Mouse (Mus musculus): Measurements from ENCODE around the gene Trim25.
"Not testable (repeated sequence)": the region's sequence is repeated elsewhere in the genome, so short reads cannot be mapped to it uniquely, and the experiment has no call there.

The Trim25 gene

GRCm38 (mm10) chr11:88995616-88996015 lies 3.6 kb upstream of the Trim25 start:
- no peak for DNase-seq

- no peak for DNase-seq
Observed at GRCm38 (mm10) chr11:88996427-88996826, 2.7 kb upstream of the Trim25 start.

- DNase-seq = not testable (repeated sequence)
Observed at GRCm38 (mm10) chr11:88997343-88997742, 1.8 kb upstream of the Trim25 start.

DNA sequence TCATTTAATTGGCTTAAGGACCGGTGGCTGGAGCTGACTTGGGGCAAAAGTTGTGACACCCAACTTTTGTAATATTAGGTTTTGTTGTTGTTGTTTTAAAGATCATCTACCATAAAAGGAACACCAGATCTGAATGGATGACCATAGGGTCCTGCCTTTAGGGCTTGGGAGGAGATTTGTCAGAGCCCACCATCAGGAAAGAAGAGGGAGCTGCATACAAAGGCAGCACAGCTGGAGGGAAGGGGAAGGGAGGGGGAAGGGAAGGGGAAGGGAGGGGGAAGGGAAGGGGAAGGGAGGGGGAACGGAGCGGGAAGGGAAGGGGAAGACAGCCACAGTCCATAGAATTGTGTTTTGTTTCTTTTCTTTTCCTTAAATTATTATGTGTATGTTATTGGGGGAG lies 770 bp upstream of the Trim25 start:
- DNase-seq = no peak

DNA sequence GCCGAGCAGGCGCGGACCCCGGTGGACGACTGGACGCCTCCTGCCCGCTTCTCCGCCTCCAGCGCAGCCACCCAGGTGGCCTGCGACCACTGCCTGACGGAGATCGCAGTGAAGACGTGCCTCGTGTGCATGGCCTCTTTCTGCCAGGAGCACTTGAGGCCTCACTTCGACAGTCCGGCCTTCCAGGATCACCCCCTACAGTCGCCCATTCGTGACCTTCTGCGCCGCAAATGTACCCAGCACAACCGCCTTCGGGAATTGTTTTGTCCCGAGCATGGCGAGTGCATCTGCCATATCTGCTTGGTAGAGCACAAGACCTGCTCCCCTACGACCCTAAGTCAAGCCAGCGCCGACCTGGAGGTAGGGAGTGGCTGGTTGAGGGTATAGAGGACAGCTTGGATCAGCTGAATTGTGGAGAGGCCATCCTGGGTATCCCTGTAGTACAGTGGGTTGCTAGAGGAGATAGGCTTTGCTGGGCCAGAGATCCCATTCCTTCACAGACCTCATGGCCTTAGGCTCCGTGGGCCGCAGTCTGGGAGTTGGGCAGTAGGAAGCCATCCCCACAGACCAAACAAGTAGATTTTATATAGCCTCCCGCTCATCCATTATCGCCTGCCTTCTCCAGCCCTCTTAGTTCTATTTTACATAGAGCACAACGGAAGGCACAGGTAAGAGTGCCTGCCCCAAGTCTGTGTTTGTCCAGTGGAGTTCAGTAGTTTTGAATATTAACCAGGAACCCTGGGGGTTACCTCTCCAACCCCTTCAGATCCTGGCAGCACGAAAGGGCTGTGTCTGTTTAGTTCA lies 749 bp downstream of the Trim25 start:
- peak; percentile 54 for DNase-seq

DNA sequence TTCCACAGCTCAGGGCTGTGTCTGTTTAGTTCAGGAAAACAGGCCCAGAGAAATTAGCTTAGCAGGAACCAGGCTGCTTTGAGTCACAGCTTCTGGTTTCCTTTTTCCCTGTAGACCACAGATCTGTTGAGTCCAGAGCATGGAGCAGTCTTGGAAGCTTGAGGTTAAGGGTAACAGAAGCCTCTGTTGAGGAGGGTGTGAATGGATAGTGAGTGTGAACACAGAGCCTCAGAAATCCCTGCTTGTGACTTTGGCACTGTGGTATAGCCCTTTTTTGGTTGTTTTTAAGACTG lies 1.3 kb downstream of the Trim25 start:
- no peak for DNase-seq

DNA sequence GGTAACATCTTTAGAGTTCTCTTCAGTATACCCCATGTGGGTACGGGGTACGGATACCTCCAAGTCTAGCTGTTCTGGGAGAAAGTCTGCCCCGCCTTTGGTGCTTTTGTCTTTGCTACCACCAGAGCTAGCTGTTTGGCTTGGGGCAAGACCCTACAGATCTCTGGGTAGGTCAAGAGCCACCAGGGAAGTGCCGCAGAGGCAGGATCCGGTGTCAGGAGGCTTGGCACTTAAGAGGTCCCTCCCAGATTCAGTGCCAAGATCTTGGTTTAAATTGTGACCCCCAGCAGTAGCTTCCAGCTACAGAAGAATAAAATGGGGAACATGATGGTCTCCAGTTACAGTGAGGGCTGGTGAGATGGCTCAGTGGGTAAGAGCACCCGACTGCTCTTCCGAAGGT lies 2.4 kb downstream of the Trim25 start:
- no peak for DNase-seq

DNA sequence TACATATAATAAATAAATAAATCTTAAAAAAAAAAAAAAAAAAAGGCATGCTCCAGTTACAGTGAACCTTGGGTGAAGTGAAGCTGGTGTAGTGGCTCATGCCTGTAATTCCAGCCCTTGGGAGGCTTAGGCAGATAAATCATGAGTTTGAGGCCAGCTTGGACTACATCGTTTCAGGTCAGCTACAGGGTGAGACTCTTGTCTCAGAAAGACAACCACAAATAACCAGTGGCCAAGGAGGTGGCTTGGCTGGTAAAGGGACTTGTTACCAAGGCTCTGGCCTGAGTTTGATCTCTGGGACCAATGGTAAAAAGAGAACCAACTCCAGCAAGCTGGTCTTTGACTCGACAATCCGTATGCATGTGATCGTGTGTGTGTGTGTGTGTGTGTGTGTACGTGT lies 2.9 kb downstream of the Trim25 start:
- no peak for DNase-seq

GRCm38 (mm10) chr11:89002621-89003020 lies 3.4 kb downstream of the Trim25 start:
- peak; percentile 38 for DNase-seq

GRCm38 (mm10) chr11:89003078-89003477 lies 3.9 kb downstream of the Trim25 start:
- DNase-seq = peak; percentile 40

GRCm38 (mm10) chr11:89003726-89004125 lies 4.5 kb downstream of the Trim25 start:
- DNase-seq = peak; percentile 31

- no peak for DNase-seq
Observed at GRCm38 (mm10) chr11:89005473-89005872, 6.3 kb downstream of the Trim25 start.

DNA sequence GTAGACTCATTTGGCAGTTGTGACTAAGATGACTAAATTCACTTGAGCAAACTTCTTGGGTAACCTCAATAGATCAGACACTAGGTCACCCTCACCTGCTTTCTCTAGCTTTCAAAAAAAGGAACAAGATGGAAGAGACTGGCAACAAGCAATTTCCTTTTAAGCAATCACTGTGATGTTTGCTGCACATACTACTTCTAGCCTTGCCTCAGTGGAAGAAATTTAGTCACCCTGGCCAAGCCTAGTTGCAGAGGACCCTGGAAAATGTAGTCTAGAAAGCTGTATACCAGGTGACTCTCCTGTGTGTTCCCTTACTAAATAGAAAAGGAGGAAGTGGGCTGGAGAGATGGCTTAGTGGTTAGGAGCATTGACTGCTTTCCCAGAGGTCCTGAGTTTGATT lies 7.2 kb downstream of the Trim25 start:
- no peak for DNase-seq

GRCm38 (mm10) chr11:89007582-89007981 lies 8.4 kb downstream of the Trim25 start:
- DNase-seq = no peak

- DNase-seq = no peak
Observed at GRCm38 (mm10) chr11:89009066-89009465, 9.9 kb downstream of the Trim25 start.

DNA sequence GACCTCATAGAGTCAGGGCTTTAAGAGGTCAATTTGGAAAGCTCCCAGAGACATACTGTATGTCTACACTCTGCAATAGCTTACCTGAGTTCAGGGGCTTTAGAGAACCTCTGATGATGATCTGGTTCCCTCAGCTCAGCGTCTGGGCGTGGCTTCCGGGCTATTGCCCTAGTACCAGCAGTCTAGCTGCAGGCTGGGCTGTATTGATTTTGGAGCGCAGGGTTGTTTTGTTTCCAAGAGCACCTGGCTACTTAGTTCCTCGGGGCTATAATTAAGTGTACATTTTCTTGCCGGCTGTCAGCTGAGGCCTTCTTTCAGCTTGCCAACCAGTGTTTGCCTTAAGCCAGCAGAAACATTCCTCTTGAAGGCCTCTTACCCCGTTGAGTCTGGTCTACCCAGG lies 10.3 kb downstream of the Trim25 start:
- DNase-seq = no peak

- DNase-seq = peak; percentile 72
Observed at GRCm38 (mm10) chr11:89012241-89012640, 13.1 kb downstream of the Trim25 start.

GRCm38 (mm10) chr11:89017514-89018182 lies 18.5 kb downstream of the Trim25 start:
- no peak for DNase-seq

DNA sequence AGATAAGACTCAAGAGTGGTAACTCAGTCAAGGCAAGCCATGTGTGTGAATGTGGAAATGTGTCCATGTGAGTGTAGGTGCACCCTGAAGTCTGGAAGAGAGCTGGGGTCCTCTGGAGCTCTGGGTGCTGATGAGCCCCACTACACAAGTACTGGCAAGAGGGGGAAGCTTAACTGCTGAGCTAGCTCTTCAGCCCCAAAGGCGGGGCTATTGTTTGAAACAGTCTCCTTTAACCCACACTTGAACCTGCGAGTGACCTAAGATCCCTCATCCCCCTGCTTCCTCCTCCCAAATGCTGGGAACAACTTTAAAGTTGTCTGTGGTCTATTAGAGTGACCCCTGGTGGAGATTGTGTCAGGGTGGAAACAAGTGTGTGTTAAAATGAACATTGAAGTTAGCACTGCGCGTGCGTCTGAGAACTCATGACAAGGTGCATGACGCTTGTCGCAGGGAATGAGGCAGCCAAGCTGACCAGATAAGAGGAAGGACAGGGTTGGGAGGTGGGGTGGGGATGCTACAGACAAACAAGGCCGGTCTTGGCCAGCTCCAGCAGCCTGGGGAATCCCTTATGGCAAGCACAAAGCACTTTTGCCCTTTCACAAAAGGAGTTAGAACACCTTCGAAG lies 21.6 kb downstream of the Trim25 start:
- no peak for DNase-seq

DNA sequence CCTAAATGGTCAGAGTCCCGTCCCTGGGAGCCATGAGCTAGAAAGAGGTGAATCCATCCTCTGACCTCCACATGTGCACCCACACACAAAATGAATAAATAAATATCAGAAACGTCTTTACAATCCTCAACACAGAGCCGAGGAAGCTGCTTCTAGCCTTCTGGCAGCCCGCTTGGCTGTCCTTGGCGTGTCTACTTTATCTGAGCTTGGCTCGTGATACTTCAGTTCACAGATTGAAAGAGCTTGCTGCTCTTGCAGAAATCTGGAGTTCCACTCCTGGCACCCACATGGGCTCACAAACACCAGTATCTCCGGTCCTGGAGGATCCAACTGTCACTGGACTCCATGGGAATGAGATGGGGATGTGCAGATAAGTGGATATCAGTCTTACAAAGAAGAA lies 22.5 kb downstream of the Trim25 start:
- no peak for DNase-seq

- DNase-seq = no peak
Observed at GRCm38 (mm10) chr11:89022120-89022731, 23.1 kb downstream of the Trim25 start.

GRCm38 (mm10) chr11:89023477-89023876 lies 24.3 kb downstream of the Trim25 start:
- no peak for DNase-seq

GRCm38 (mm10) chr11:89024181-89024881 lies 25.2 kb downstream of the Trim25 start:
- DNase-seq = peak; percentile 86

Measured in kidney, adult 18-20 months (tissue).